Mouse (Mus musculus) myocyte (in vitro differentiated cells): ENCODE results near the gene Gm3667. TPM values are rescaled to one million over a fixed set of nuclear protein-coding genes. Genes with fewer than 3 reads are reported as not detected.
"Not testable (repeated sequence)": the region's sequence is repeated elsewhere in the genome, so short reads cannot be mapped to it uniquely, and the experiment has no call there.

Experiments
- H3K27me3 ChIP-seq: one replicate; pipeline ENCODE4 v1.6.1; 2011; ENCODE audit not compliant: control insufficient read depth, insufficient read depth, insufficient read length
- H3K36me3 ChIP-seq: one replicate; pipeline ENCODE4 v1.6.1; 2011; ENCODE audit not compliant: control insufficient read depth, insufficient read depth
- H3K4me2 ChIP-seq: one replicate; pipeline ENCODE4 v1.6.1; 2011; ENCODE audit warnings: low read depth, control low read depth
- H3K4me3 ChIP-seq: one replicate; pipeline ENCODE4 v1.5.1; 2011; ENCODE audit warnings: mild to moderate bottlenecking, control low read depth, moderate library complexity
- H3K79me2 ChIP-seq: one replicate; pipeline ENCODE4 v1.6.1; 2011; ENCODE audit not compliant: control insufficient read depth, insufficient read depth
- H3ac ChIP-seq: one replicate; pipeline ENCODE4 v1.6.1; 2011; ENCODE audit not compliant: control insufficient read depth, insufficient read length
- polyA plus RNA-seq: library from polyadenylated mRNA; unstranded; fragments of >200 nt; fragmentation: generic; extraction: Trizol; gene quantifications from one replicate; pipeline ENCODE4 v1.2.1, GENCODE M21; 2012; ENCODE audit warnings: missing spikeins

Gm3667 gene
- polyA plus RNA-seq, result not detected

DNA sequence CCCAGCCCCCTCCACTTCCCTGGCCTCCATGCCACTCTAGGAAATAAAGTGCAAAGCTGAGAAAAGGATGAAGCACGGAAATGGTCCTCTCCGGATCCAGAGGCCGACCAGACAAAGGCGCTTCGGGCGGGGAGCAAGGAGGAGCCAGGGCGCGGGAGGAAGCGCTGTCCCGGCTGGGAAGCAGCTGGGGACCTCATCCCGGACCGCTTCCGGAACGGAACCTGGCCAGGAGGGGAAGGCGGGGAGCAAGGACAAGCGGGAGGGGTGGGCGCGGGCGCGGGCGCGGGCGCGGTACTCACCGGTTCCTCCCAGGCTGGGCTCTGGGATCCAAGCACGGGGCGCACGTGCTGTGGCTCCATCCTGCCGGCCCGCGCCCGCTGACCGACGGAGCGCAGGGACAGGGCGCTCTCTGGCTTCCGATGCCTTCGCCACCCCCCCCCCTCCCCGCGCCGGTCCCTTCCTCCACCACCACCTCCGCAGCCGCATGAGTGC lies at the start of gene Gm3667:
Gene Gm3667 (minus strand): TSS at position 442 of the 492 bp plus-strand sequence.
- not testable (repeated sequence) for H3K27me3 ChIP-seq, H3K79me2 ChIP-seq, H3K4me3 ChIP-seq, H3K4me2 ChIP-seq, H3ac ChIP-seq, H3K36me3 ChIP-seq

DNA sequence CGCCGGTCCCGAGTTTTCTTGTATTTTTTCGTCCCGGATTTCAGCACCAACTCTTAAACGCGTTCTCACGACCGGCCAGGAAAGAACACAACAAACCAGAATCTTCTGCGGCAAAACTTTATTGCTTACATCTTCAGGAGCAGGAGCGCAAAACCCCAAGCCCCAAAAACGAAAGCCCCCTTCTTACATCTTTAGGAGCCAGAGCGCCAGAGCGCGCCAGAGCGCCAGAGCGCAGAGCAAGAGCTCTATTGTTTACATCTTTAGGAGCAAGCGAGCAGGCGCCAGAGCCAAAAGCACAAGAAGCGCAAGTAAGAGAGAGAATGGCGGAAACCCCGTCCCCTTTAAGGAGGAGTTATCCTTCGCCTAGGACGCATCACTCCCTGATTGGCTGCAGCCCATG lies 10.1 kb upstream of the Gm3667 start:
- not testable (repeated sequence) for H3K79me2 ChIP-seq, H3K4me2 ChIP-seq, H3K4me3 ChIP-seq, H3K27me3 ChIP-seq, H3ac ChIP-seq, H3K36me3 ChIP-seq

DNA sequence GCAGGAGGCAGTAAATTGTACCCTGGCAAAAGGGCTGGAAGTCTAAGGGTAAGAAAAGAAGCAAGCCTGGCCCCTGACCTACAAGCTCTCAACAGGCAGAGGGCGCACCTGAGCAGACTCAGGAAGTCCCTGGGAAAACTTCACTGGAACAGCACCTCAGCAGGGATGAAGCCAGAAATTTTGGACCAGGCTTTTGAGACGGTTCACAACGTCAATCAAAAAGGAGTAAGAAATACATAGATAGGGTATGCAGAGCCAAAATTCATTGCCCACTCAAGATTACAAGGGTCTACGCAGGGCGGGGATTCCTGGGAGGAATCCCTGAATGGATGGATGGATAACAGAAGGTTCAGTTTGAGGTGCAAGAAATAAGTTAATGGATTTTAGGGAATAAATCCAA lies 951 bp downstream of the Gm3667 start:
- not testable (repeated sequence) for H3K36me3 ChIP-seq, H3K79me2 ChIP-seq, H3K4me3 ChIP-seq, H3K27me3 ChIP-seq, H3K4me2 ChIP-seq, H3ac ChIP-seq

DNA sequence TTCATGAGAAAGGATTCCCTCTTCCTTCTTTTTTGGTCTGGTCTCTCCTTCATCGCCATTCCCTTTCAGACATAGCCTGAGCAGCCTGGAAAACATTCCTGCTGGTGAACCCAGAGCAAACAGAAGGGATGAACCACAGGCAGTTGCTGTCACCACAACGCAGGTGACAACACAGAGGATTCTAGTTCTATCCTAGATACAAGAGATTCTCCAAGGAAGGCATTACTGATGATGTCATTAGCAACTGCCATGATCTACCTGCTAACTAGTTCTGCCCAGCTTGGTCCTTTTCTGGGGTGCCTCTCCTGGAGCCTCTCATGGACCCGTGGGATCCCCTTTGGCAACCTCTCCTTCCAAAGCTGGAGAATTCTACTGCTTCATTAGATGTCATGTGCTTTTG lies 49.6 kb downstream of the Gm3667 start, which contains the start of gene Gm3642:
Gene Gm3642 (minus strand): TSS at position 101 of the 400 bp plus-strand sequence.
- not testable (repeated sequence) for H3K4me3 ChIP-seq, H3K4me2 ChIP-seq, H3K27me3 ChIP-seq, H3K36me3 ChIP-seq, H3K79me2 ChIP-seq, H3ac ChIP-seq

DNA sequence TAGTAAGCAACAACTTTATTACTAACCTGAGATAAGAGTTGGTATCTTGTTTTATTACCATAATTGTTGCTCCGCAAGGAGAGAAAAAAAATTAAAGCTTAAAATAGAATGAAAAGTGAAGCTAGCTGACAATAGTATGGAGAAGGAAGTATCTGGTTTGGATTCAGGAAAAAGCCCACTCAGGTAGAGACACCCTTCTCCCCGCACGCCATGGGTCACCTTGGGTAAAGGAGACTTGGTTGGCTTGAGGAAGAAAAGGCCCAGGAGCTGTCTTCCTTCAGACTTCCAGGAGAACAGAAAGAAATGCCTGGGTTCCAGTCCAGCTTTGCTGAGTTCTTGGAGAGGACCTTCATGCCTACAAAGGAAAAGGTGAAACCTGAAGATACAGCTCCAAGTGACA lies 66.5 kb downstream of the Gm3667 start:
- not testable (repeated sequence) for H3ac ChIP-seq, H3K79me2 ChIP-seq, H3K27me3 ChIP-seq, H3K4me3 ChIP-seq, H3K4me2 ChIP-seq, H3K36me3 ChIP-seq

Other genes with a start within 250 kb of the Gm3667 start
- gene Gm10251, start 205.8 kb downstream of the Gm3667 start, polyA plus RNA-seq, result not detected
- not detected for gene Gm8050, start 169.7 kb downstream of the Gm3667 start, polyA plus RNA-seq
- gene Gm3636, start 147.6 kb downstream of the Gm3667 start, polyA plus RNA-seq, result 0.55 TPM
- not detected for gene Gm8362, start 115.6 kb downstream of the Gm3667 start, polyA plus RNA-seq
- not detected for gene Gm3642, start 49.7 kb downstream of the Gm3667 start, polyA plus RNA-seq
- gene Gm6356, start 83.9 kb upstream of the Gm3667 start, polyA plus RNA-seq, result not detected
- not detected for gene Gm10406, start 137.5 kb upstream of the Gm3667 start, polyA plus RNA-seq
- gene Gm3685, start 155.0 kb upstream of the Gm3667 start, polyA plus RNA-seq, result not detected
- not detected for gene Gm3696, start 210.7 kb upstream of the Gm3667 start, polyA plus RNA-seq
- not detected for gene Gm6676, start 235.4 kb upstream of the Gm3667 start, polyA plus RNA-seq